Mouse (Mus musculus) hindlimb bud, embryonic 11.5 days (tissue): ENCODE data around the gene Nfasc.

Source experiments
- DNase-seq: peaks from one replicate; pipeline ENCODE4 v3.0.0-alpha.2; 2012; ENCODE audit warnings: low read depth, low spot score; ENCODE audit errors: extremely low spot score

Gene Nfasc

GRCm38 (mm10) chr1:132741175-132741997, at the start of gene Nfasc:
Gene Nfasc, minus strand, starts transcription at chr1:132741797.
- DNase-seq = no peak

DNA sequence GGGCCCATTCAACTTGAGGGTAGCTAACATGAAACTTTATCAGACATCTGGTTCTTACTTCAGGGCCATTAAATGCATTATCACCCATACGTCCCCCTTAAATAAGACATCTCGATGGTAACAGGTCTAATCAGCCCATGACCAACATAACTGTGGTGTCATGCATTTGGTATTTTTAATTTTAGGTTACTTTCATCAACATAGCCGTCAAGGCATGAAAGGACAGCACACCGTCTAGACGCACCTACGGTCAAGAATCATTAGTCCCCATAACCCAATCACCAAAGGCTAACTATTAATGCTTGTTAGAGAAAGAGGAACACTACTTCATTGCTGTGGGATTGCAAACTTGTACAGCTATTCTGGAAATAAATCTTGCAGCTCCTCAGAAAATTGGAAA, 49.5 kb upstream of the Nfasc start:
- no peak for DNase-seq

GRCm38 (mm10) chr1:132786866-132787265, 45.3 kb upstream of the Nfasc start:
- no peak for DNase-seq

- DNase-seq = no peak
These were observed 40.2 kb upstream of the Nfasc start for GRCm38 (mm10) chr1:132781607-132782445.

GRCm38 (mm10) chr1:132780961-132781360, 39.4 kb upstream of the Nfasc start:
- DNase-seq = no peak

DNA sequence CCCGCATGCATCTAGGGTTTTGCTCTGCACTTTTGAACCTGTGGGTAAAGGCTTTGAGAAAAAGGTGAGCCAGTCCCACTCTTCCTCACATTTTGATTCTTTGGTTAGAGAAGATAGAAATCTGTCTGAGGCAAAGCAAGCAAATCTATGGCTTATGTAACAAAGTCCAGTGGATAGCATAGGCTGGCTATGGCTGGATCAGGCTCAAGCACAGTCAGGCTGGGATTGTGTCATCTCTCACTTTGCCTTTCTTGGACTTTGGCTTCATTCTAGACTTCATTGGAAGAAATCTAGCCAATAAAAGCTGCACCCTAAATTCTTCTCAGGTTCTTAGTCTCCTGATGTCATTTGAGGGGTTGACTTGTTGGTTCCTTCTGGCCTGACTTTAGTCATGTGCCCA, 38.7 kb upstream of the Nfasc start:
- no peak for DNase-seq

GRCm38 (mm10) chr1:132774959-132775358, 33.4 kb upstream of the Nfasc start:
- no peak for DNase-seq

- peak; percentile 35 for DNase-seq
These were observed 29.8 kb upstream of the Nfasc start for GRCm38 (mm10) chr1:132771377-132771776.

- no peak for DNase-seq
These were observed 28.0 kb upstream of the Nfasc start for GRCm38 (mm10) chr1:132769559-132769958.

GRCm38 (mm10) chr1:132767422-132767821, 25.8 kb upstream of the Nfasc start:
- no peak for DNase-seq

DNA sequence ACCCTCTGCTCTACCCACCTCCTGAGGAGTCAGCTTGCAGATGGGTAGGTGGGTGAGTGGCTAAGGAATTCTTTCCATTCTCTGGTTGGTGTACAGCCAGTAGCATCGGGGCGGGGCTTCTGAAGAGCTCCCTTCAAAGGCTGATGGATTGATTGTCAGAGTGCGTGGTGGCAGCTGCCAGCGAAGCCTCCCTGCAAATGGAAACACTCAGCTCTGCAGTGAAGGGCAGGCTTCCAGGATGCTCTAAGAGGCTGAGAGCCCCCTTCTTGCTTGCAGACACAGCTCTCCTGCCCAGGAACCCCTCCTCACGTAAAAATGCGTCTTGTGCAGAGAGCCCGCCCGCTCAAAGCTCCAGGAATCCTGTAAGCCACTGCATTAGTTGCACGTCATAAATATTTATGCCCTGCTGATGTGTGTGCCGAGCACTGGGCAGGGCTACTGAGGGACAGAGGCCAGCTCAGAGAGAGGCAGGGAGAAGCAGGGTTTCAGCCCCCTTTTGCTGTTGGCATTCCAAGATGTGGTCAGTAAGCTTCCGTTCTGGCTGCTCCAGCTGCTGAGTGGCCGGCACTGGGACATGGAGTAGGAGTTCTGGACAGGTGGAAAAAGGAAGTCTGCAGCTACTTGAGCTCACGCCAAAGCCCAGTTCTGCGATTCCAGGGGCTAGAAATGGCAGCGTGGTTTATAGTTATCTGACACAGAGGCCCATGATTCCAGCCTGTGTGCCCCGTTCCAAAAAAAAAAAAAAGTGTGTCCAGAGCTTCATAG, 24.5 kb upstream of the Nfasc start:
- DNase-seq = no peak

GRCm38 (mm10) chr1:132765222-132765621, 23.6 kb upstream of the Nfasc start:
- no peak for DNase-seq

DNA sequence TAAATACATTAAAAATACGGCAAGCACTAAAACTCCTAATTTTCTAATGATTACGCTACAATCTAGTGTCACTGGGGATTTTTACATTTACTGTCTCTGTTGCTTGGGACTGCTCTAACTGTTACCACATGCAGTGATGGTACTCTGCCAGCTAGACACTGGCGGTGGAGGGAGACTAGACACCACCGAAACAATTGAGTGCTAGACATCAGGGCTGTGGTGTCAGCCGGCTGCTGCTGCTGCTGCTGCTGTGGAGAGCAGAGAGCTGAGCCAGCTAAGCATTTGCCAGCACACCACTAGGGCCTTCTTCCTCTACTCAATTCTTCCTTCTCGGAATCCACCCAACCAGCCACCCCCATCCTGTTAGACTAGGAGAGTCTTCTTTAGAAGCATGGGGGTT, 17.8 kb upstream of the Nfasc start:
- DNase-seq = no peak

DNA sequence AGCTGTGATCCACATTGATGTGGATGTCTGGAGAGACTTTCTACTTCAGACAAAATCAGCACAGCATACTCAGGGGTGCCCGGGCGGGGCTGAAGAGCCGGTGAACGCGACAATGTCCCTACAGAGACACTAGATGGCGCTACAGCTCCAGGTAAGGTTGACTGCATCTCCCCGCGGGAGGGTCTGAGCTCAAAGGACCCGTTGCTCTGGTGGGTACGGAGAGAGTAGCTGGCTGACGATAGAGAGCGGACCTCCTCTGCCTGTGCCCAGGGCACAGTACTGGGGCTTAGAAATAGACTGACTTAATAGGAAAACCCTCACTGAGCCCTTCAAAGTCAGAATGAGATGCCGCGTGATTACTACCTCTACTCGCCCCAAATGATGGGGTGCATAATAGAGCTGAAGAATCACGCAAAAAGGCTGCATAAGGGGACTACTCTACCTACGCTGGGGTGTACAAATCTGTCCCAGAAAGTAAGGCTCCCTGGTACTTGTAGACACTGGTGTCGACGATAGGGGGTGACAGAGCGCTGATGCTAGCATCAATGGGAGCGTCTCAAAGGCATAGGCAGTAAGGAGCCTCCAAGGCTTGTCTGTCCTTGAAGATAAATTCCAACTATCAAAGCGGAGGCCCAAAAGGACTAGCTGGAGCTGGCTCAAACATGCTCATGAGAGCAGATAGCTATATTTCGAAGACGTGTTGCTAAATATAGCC, 17.2 kb upstream of the Nfasc start:
- no peak for DNase-seq

- DNase-seq = no peak
These were observed 13.6 kb upstream of the Nfasc start for GRCm38 (mm10) chr1:132755211-132755610.

GRCm38 (mm10) chr1:132749217-132749884, 7.8 kb upstream of the Nfasc start:
- DNase-seq = no peak

GRCm38 (mm10) chr1:132746302-132746701, 4.7 kb upstream of the Nfasc start:
- no peak for DNase-seq

DNA sequence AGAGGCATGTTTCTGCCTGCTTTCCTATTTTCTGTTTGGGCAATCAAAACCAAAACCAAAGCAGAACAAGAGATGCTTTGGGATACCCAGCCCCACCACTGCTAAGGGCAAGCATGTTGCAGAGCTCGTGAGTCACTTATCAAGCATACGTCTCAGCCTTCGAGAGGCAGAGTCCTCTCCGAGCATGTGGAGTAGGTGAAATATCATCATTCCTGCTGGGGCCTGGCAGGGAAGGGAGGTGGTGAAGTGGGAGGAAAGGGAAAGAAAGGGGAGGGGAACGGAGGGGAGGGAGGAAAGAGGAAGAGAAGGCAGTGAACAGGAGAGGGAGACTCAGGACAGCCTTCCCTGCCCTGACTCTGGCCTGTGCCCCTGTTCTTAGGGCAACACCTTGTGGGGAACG, 4.0 kb upstream of the Nfasc start:
- no peak for DNase-seq

- DNase-seq = no peak
These were observed 2.5 kb downstream of the Nfasc start for GRCm38 (mm10) chr1:132739077-132739521.

- no peak for DNase-seq
These were observed 5.4 kb downstream of the Nfasc start for GRCm38 (mm10) chr1:132736171-132736570.
